17 mouse cellular contexts compared by ENCODE assay signal in the genomic region with DNA sequence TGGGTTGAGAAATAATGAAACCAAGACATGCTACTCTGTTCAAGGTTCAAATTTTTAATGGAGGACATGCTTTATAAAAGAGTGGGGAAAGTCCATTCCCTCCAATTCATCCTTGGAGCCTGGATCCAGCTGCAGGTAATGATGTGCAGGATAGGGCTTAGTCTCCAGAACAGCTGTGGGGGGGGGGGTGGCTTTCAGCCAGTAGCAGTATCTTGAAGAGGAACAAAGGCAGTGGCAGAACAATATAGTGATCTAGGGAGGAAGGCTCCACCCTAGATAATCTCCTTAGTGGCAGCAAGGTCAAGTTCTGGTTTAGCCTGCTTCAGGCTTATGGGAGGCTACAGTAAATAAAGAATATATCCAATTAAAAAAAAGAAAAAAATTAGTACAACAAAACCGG.
"Had no signal": no experiment of that assay in that cellular context is flagged by ENCODE, and none has a peak within 500 bp of the region (broad histone marks: within the 10 kb centered on the region; RNA-seq: fewer than 3 reads in every experiment).

No protein-coding gene starts in this region.

- ATAC-seq: liver, embryonic 12.5 days; lung, postnatal 0 days; midbrain, embryonic 15.5 days had no signal

- H3K36me3 ChIP-seq: lung, embryonic 15.5 days; midbrain, embryonic 15.5 days; neural tube, embryonic 12.5 days; stomach, embryonic 15.5 days had no signal

- H3K4me3 ChIP-seq: liver, embryonic 12.5 days; lung, embryonic 15.5 days; megakaryocyte, embryonic 14.5 days; midbrain, embryonic 15.5 days; neural tube, embryonic 12.5 days; stomach, embryonic 15.5 days had no signal

- H3K4me2 ChIP-seq: liver, embryonic 12.5 days; lung, embryonic 15.5 days; midbrain, embryonic 15.5 days; neural tube, embryonic 12.5 days; stomach, embryonic 15.5 days had no signal

- H3K27ac ChIP-seq: liver, embryonic 12.5 days; liver, embryonic 14.5 days; lung, embryonic 15.5 days; macrophage; midbrain, embryonic 15.5 days; neural tube, embryonic 12.5 days; stomach, embryonic 15.5 days; stomach, postnatal 0 days had no signal

- DNase-seq: lung, adult 18-20 months; lung, postnatal 14 days; lung, postnatal 36 days; right cerebral cortex, postnatal 14 days; thymus, adult 2 months; thymus, postnatal 25 days; thymus, postnatal 4 days had no signal

- H3K4me1 ChIP-seq: liver, embryonic 12.5 days; lung, embryonic 15.5 days; midbrain, embryonic 15.5 days; neural tube, embryonic 12.5 days; stomach, embryonic 15.5 days had no signal

- H3K27me3 ChIP-seq: liver, embryonic 12.5 days; lung, embryonic 15.5 days; megakaryocyte, embryonic 14.5 days; midbrain, embryonic 15.5 days; neural tube, embryonic 12.5 days; stomach, embryonic 15.5 days had no signal

- H3K9ac ChIP-seq: liver, embryonic 12.5 days; liver, embryonic 14.5 days; lung, embryonic 15.5 days; midbrain, embryonic 15.5 days; neural tube, embryonic 12.5 days; stomach, embryonic 15.5 days had no signal

- H3K9me3 ChIP-seq: lung, embryonic 15.5 days; midbrain, embryonic 15.5 days; stomach, embryonic 15.5 days had no signal
